Mouse (Mus musculus) v-Abl transformed pro-B cells (cell line): Measurements from ENCODE around the gene Mtmr1.

Source experiments
- in situ Hi-C, 2 experiments: fragments of 400-800 bp; cut with MboI; formaldehyde crosslinking; loops; one replicate each; pipeline ENCODE4 v1.15.1; 2025; ENCODE audit not compliant: unreplicated experiment in 2 of 2

The Mtmr1 gene

DNA sequence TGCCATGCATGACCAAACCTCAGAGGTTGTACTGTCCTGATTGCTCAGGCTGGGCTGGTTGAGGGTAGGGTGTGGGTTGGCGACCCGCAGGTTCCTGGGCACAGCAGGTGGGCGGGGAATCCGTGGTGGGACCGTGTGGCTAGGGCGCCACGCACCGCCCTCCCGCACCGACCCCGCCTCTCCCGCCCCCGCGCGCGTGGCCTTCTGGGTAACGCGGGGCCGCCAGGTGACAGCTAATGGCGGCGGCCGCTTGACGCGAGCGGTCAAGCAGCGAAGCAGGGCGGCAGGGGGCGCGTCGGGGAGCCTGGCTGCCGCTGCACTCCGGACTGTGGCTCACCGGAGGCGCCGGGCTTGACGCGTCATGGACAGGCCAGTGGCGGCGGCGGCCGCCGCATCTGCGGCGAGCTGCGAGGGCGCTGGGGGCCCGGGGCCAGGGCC, at the start of gene Mtmr1:
Gene Mtmr1, plus strand, starts transcription at position 207 of the 438 bp plus-strand sequence.
- in situ Hi-C loops, result loop anchor here (10.0 to 25.0 kb wide), 3 partner anchors 127 to 1002 kb away; partner anchors contain the start of gene Ids (in 1 of the 2)

DNA sequence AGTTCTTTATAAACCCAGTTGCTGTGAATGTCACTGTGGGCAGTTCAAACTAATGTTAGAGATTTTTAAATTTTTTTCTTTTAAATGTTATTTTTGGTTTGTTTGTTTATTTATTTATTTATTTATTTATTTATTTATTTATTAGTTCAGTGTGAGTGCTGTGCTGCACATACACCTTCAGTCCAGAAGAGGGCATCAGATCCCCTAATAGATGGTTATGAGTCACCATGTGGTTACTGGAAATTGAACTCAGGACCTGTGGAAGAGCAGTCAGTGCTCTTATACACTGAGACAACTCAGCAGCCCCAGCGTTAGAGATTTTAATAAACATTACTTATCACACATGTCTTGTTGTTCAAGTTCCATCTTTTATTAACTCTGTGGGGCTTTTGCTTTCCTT, 12.5 kb upstream of the Mtmr1 start:
- in situ Hi-C loops, result loop anchor here in 1 of 2 experiments (25.0 kb wide), 2 partner anchors 115 to 990 kb away; partner anchors contain the start of gene Ids

DNA sequence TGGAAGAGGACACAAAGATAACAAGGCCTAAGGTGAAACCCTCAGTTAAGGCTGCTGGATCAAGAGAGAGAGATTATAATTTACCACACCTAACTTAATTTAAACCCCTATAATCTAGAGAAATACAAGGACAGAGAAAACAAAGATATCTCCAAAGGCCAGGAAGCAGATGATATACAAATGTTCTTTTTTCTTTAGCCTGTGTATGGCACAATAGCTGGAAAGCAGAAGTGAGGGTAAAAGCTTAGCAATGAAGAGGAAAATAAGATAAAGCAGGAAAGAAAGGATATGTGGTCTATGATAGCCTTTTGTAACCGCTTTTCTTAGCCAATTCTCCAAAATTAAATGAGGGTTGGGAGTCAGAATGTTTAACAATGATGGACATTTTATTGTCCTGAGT, 9.2 kb upstream of the Mtmr1 start:
- in situ Hi-C loops, result loop anchor here in 1 of 2 experiments (25.0 kb wide), 2 partner anchors 118 to 993 kb away; partner anchors contain the start of gene Ids

DNA sequence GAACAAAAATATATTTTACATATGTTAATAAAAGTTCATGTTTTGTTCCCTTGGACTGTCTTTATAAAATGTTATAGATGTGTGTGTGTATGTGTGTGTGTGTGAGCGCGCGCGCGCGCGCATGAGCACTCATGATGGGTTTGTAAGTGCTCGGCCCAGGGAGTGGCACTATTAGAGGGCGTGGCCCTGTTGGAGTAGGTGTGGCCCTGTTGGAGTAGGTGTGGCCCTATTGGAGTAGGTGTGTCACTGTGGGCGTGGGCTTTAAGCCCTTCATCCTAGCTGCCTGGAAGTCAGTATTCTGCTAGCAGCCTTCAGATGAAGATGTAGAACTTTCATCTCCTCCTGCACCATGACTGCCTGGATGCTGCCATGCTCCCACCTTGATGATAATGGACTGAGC, 2.8 kb upstream of the Mtmr1 start:
- in situ Hi-C loops, result loop anchor here (10.0 to 25.0 kb wide), 3 partner anchors 124 to 999 kb away; partner anchors contain the start of gene Ids (in 1 of the 2)

DNA sequence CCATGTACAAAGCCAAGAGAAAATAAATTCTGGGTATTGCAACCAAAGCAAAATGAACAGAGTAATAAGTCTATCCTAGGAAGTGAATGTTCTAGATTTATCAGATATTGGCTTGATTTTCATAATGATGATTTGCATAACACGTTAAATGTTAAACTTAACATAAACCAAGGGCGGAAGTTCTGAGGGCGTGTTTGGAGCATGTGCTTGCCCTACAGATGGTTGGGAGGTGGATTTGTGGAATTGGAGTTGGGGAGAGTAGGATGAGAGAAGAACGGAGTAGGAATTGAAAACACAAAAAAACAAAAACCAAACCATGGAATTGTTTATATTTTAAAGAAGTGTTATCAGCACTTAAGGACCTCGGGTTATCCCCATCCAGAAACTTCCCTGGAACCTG, 498 bp upstream of the Mtmr1 start:
- in situ Hi-C loops, result loop anchor here (10.0 to 25.0 kb wide), 3 partner anchors 127 to 1002 kb away; partner anchors contain the start of gene Ids (in 1 of the 2)

DNA sequence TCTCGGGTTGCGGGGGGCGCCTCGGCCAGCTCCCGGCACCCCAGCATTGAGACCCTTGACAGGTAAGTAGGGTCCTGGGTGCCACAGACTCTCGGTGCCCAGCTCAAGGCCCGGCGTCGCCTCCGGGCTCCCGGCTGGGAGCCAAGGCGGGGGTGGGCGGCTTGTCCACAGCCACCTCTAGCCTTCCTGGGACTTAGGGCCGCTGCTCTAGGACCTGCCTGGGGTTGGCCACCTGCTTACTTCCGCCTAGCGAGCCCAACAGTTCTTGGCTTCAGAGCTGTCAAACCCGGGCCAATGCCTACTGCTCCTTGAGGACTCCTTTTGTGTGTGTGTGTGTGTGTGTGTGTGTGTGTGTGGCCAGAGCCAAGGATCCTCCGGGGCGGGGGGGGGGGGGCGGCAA, 451 bp downstream of the Mtmr1 start:
- in situ Hi-C loops, result loop anchor here (10.0 to 25.0 kb wide), 3 partner anchors 128 to 1003 kb away; partner anchors contain the start of gene Ids (in 1 of the 2)

DNA sequence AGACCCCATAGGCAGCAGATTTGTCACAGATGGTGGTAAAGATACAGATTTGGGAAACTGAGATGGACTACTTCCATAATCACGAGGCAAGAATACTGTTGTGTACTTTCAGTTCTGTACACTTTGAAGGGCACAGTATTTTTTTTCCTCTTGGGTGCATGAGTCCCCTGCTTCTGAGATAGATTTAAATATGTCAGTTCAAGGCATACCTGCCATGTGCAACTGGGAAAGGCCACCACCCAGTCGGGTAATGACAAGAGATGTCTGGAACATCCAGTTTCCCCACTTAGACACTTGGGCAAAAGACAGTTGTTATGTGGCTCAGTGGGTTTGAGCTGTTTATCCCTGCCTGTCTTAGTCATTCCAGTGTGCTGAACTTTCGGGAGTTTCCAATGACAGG, 950 bp downstream of the Mtmr1 start:
- in situ Hi-C loops, result loop anchor here (10.0 to 25.0 kb wide), 3 partner anchors 128 to 1003 kb away; partner anchors contain the start of gene Ids (in 1 of the 2)

DNA sequence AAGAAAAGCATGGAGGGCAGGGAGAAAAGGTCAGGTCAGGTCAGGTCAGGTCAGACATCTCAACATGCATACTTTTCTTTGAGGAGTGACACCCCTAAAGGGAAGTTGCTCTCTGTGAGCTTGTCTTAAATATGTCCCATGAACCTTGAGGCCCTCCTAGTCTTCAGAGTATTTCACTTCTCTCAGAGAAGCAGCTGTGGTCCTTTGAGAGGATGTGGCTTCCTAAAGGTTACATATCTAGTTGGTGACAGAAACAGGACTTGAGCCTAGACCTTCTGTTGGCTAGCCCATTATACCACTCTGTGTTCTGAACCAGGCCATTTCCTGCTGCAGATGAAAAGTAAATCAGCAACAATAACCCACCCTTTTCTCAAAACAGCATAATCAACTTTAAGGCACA, 2.4 kb downstream of the Mtmr1 start:
- in situ Hi-C loops, result loop anchor here (10.0 to 25.0 kb wide), 3 partner anchors 130 to 1005 kb away; partner anchors contain the start of gene Ids (in 1 of the 2)

DNA sequence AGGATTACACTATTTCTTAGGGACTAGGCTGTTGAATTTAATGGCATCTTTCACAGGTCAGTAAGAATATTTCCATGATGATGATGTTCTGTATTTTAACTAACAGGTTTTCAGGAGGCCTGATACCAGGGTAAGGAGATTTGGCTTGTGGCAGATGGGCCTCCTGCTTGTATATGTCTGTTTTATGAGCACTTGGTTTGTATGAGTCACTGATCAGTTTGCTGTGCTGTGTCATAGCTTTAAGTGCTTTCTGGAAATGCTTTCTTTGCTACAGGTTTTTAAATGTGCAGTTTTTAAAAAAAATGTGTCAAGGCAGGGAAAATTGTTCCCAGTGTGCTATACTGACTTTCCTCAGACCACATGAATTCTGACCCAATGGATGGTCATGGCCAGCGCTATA, 12.2 kb downstream of the Mtmr1 start:
- in situ Hi-C loops, result loop anchor here in 1 of 2 experiments (25.0 kb wide), 1 partner anchor 1014 kb away; the partner anchor contains the start of gene Ids

DNA sequence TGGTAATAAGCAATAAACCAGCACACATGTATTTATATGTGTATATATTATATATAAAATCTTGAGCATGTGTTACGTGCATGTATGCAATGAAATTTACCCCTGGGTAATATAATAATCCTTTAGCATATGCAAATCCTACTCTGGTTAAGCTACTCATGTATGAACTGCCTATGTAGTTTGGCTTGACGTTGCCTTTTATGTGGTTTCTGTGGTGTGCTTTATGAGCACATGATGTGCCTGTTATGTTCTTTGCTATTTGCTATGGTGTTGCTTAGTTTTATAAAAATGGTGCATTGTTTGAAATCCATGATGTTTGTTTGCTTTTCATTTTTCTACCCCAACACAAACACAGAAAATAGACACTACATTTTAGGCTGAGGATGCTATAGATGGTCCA, 13.9 kb downstream of the Mtmr1 start:
- in situ Hi-C loops, result loop anchor here in 1 of 2 experiments (25.0 kb wide), 1 partner anchor 1016 kb away; the partner anchor contains the start of gene Ids

DNA sequence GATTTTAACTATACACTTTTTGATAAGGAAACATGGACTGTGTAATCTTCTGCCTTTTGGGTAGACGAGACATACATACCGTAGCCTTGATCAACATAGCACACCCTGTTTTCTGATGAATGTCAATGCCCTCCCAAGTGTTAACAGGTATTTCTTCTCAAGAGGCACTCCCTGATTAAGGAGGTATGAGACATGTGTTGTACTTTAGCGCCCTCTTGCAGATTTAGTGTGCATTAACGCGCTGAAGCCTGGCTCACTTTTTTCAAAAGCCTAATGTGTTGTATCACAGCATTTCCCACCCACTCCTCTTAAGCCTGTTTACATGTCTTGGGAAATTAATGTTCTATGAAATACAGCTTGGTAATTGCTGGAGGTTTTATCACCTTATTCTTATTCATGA, 17.0 kb downstream of the Mtmr1 start:
- in situ Hi-C loops, result loop anchor here (5.0 to 25.0 kb wide), 3 partner anchors 47 to 1019 kb away; partner anchors contain the start of gene Ids (in 1 of the 2)

DNA sequence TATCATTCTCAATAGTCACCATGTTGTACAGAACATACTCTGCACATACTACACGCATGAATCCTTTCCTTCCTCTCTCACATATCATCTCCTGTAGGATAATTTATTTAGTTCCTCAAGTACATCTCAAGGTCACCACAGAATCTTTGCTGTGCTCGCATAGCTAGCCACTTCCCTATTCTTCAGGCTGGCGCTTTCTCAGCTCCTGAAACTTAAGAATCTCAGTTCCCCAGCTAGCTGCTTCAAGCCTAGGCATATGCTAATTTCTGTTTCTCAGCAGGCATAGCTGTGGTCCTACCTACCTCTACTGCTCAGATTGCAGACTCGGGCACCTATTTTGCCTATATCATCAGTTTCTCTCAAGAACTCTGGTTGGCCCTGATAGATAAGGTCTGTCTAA, 31.8 kb downstream of the Mtmr1 start:
- in situ Hi-C loops, result loop anchor here in 1 of 2 experiments (25.0 kb wide), 1 partner anchor 1034 kb away; the partner anchor contains the start of gene Ids

DNA sequence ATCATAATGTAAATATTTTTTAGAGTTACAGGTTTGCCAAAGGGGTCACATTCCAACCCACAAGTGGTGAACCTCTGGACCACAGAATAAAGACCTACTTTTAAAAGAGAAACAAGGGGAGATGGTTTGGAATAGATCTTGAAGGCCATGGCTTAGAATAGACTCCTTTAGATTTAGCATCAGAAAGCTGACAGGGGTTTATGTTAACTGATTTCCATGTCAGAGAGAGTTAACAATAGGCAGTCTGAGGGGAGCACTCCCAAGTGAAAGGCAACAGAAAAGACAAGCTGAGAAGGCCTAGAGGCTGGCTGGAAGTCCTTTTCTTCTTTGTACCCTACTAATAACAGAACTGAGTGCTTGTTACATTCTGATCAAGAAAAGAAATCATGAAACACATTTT, 41.7 kb downstream of the Mtmr1 start:
- in situ Hi-C loops, result no loop called here

DNA sequence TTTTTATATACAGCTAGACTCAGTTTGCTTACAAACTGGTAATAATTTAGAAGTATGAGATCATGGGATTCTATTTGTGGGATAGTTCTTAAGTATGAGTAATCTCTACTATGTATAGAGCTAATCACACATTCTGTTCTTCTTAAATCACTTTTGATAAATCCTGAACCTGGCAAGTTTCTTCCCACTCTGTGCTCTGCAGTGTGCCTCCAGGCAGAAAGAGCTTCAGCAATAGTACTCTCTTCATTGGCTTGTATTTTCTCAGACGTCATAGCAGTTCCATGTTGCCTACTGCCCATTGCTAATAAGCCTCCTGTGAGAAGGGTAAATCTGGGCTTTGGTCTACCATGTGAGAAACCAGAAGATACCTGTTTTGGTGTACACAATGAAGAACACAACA, 43.8 kb downstream of the Mtmr1 start:
- in situ Hi-C loops, result no loop called here

DNA sequence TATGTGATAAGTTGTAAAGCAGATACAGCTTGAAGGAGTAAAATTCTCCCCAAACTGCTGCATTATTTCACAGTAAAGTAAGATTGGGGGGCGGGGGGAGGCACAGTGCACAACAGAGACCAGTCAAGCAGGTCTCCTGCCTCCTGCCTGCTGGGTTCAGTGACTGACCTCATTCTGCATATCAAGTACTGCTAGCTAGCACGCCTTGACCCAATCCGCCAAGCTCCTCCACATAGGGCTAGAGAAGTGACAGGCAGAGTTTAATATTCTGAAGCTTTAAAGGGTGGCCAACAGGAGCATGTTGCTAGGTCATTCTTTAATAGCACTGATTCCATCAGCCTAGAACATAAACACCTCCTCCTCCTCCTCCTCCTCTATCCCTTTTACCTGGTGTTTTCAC, 48.2 kb downstream of the Mtmr1 start:
- in situ Hi-C loops, result no loop called here

DNA sequence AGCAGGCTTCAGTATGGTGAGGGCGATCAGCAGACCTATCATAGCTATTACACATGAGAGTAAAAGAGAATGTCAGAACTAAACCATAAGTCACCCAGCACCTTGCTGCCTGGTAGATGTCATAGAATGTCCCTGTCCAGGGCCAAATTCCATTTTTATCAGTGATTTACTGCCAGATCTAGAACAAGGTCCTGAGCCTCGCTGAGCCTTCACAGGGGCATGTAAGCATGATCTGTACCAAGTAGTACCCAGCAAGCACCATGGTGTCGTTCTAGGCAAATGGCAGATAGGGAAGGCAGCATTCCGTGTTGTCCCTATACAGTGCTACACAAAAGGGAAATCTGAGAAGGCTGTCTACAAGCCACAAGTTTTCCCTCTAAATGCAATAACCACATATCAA, 49.1 kb downstream of the Mtmr1 start:
- in situ Hi-C loops, result no loop called here

DNA sequence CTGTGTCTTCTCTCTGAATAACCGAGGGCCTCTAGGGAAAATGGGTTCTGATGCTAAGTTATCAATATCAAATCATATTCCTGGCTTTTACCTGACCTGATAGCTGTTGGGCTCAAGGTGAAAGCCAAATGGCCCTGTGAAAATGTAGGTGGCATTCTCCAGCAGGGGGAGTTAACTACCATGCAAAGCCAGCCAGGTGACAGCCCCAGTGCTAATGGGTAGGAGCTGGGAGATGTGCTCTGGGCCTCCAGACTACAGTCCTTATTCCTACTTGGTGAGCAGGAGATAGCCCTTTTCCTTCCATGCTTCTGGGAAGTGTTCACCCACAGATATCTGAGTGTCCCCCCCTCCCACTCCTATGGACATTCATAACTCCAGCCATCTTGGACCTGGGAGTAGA, 60.3 kb downstream of the Mtmr1 start:
- in situ Hi-C loops, result loop anchor here (5.0 to 25.0 kb wide), 2 partner anchors 177 to 512 kb away; no protein-coding TSS in a partner anchor

DNA sequence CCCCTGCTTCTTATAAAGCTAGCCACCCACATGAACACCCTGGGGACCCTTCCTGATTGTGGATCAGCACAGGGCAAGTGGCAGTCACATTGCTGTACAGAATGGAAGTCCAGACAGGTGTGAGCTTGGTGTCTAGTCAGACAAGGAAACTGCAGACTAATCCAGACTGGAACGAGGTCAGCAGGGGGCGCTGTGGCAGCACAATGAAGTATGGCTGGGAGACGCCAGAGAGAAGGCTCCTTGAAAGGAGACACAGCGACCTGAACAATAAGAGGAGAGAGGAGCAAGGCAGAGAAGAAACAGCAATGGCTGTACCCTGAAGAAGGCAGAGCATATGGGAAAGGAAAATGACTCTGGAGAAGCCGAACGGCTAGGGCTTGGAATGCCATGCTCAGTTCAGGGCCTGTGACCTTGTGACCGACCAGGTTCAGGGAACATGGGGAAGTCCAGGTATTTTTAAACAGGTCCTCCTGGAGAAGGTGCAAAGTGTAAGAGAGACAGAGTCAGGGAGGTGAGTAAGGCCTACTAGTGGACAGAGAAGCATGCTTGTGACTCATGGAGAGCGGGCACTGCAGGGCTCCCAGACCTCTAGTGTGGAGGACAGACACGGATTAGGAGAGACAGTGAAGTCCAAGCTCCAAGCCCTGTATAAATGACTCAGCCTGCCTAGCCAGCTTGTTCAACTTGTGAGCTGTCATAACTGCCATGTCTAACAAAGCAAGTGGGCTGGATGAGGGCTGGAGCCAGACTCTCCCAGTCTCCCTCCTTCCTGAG, 61.4 kb downstream of the Mtmr1 start:
- in situ Hi-C loops, result loop anchor here (5.0 to 25.0 kb wide), 2 partner anchors 176 to 511 kb away; no protein-coding TSS in a partner anchor

DNA sequence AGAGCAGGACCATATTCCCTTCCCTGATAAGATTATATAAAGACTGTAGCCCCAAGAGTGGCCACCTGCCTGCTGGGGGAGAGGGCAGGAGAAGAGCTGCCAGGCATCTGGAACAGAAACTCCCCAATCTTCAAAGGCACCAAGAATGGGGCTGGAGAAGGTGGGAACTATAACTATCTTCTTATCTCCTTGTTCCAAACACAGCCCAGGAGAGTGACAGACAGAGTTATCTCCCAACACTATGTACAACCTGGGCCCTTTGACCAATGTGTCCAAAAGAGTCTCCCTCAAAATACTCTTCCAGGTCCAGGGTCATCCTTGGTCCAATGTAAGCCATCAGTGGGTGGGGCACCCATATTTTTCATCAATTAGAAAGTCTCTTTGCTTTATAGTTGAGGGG, 62.9 kb downstream of the Mtmr1 start:
- in situ Hi-C loops, result loop anchor here (5.0 to 25.0 kb wide), 2 partner anchors 175 to 510 kb away; no protein-coding TSS in a partner anchor

DNA sequence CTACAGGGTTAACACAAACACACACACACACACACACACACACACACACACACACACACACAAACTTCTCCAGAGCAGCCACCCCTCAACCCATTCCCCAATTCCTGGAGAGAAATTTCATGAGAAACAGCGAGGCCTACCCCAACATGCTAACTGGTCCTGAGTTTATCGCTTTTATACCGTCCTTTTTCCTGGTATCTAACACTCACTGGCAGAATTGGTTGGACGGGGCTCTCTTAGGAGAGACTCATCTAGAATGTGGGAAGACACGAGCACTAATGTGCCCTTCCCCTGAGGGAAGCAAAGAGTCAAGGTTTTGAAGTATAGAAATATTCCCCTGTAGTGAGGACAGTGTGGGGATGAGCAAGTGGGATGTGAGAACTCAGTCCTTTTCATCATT, 66.3 kb downstream of the Mtmr1 start:
- in situ Hi-C loops, result loop anchor here (25.0 kb wide), 1 partner anchor 506 kb away; no protein-coding TSS in a partner anchor

DNA sequence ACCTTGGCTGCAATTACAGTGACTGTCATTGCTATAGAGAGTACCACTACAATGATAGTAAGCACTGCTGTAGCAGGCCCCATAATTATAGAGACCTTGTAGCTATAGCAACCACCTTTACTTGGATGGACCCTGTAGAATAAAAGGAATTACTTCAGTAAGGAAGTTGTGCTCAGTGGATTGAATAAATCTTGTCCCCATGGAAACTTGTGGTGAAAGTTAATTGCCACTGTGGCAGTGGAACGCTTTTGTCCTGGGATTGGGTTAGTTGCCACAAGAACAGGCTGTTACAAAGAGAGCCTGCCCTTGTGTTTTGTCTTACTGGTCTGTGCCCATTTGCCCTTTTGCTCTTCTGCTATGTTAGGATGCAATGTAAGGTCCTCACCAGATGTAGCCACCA, 69.9 kb downstream of the Mtmr1 start:
- in situ Hi-C loops, result loop anchor here (25.0 kb wide), 1 partner anchor 503 kb away; no protein-coding TSS in a partner anchor
